10 mouse cellular contexts compared by ENCODE assay signal in genomic region chr7:110120157-110120784, GRCm38 (mm10). TPM values are rescaled to one million over a fixed set of nuclear protein-coding genes. Genes with fewer than 3 reads are reported as not detected.
DNase-seq lines count a peak whose midpoint lies in the region; ATAC-seq and TF ChIP-seq lines count a peak whose summit lies in the region.
"Had no signal": no experiment of that assay in that cellular context is flagged by ENCODE, and none has a peak within 500 bp of the region (broad histone marks: within the 10 kb centered on the region; RNA-seq: fewer than 3 reads in every experiment).

No protein-coding gene starts in this region.

- 0 out of 2 replicates have a peak overlapping the region, but pooled peaks have one; percentile 13 for H3K9ac ChIP-seq in heart, adult 2 months (ENCODE audit: low read depth, low read length)
- no peak overlapping the region for H3K9ac ChIP-seq in intestine, postnatal 0 days (ENCODE audit: low read depth, low read length)
- 0 out of 2 replicates have a peak overlapping the region, but pooled peaks have one; percentile 25 for H3K9ac ChIP-seq in stomach, embryonic 16.5 days (ENCODE audit: low read length)

- DNase-seq in heart, adult 2 months, result no peak
- no peak for DNase-seq in heart, postnatal 14 days
- no peak for DNase-seq in left cerebral cortex, postnatal 14 days (ENCODE audit: low spot score in 2 of 2)
- no peak for DNase-seq in neural tube, embryonic 10.5 days (ENCODE audit: extremely low spot score, low spot score)
- DNase-seq: lung, postnatal 36 days had no signal

- intact Hi-C loops in heart, adult 2 months (cut with DNase I), result loop anchor here (2.0 to 5.0 kb wide), 2 partner anchors 45 to 147 kb away; no protein-coding TSS in a partner anchor
- intact Hi-C loops in heart, postnatal 14 days (cut with DNase I), result loop anchor here (5.0 kb wide), 2 partner anchors 37 to 58 kb away; partner anchors contain the start of gene Zfp143
- intact Hi-C loops in left cerebral cortex, postnatal 14 days (cut with DNase I), result no loop called here

- H3K4me2 ChIP-seq in intestine, postnatal 0 days (replicated peaks; ENCODE audit: low read depth), result peak overlapping the region; percentile 67; the same call in 1 of the 2 replicates
- H3K4me2 ChIP-seq in stomach, embryonic 16.5 days (ENCODE audit: low read depth, low read length), result peak overlapping the region; percentile 84

- no peaks in the 10 kb centered on the region for H3K79me2 ChIP-seq in heart, adult 2 months (replicated peaks; ENCODE audit: control insufficient read depth, insufficient read depth, low read length)

- H3K27ac ChIP-seq in heart, adult 2 months, result peak overlapping the region; percentile 71
- no peak overlapping the region for H3K27ac ChIP-seq in intestine, postnatal 0 days (ENCODE audit: low read depth, low read length)
- H3K27ac ChIP-seq in stomach, embryonic 16.5 days (ENCODE audit: low read length), result peak overlapping the region; percentile 67
- H3K27ac ChIP-seq: hindbrain, embryonic 12.5 days had no signal

- H3K9me3 ChIP-seq in megakaryocyte, embryonic 14.5 days, result no peaks in the 10 kb centered on the region
- no peaks in the 10 kb centered on the region for H3K9me3 ChIP-seq in intestine, postnatal 0 days (ENCODE audit: control insufficient read depth)
- no peaks in the 10 kb centered on the region for H3K9me3 ChIP-seq in stomach, embryonic 16.5 days (replicated peaks; ENCODE audit: control insufficient read depth, low read length)
- H3K9me3 ChIP-seq: hindbrain, embryonic 12.5 days had no signal

- no peak for TF ChIP-seq EP300 in heart, adult 2 months (IDR thresholded peaks at IDR 0.05; ENCODE audit: insufficient read depth, low read depth, low read length)

- peaks cover 12% of the 10 kb centered on the region for H3K36me3 ChIP-seq in heart, adult 2 months (ENCODE audit: control insufficient read depth, insufficient read depth, low read length)
- H3K36me3 ChIP-seq in megakaryocyte, embryonic 14.5 days (replicated peaks; ENCODE audit: low read length), result no peaks in the 10 kb centered on the region
- H3K36me3 ChIP-seq in intestine, postnatal 0 days (ENCODE audit: control insufficient read depth, insufficient read depth), result no peaks in the 10 kb centered on the region
- no peaks in the 10 kb centered on the region for H3K36me3 ChIP-seq in stomach, embryonic 16.5 days (ENCODE audit: control insufficient read depth, insufficient read depth, low read length)
- H3K36me3 ChIP-seq: hindbrain, embryonic 12.5 days had no signal

- 58% methylated on average over 2 of the region's 2 CpGs for WGBS in heart, adult 2 months
- WGBS in intestine, postnatal 0 days, result 70% methylated on average over 2 of the region's 2 CpGs
- WGBS in stomach, embryonic 16.5 days, result 73% methylated on average over 2 of the region's 2 CpGs

- ATAC-seq in megakaryocyte, adult 5-6 weeks (ENCODE audit: poor library complexity, severe bottlenecking), result no peak
- no peak for ATAC-seq in intestine, postnatal 0 days
- no peak for ATAC-seq in stomach, embryonic 16.5 days (ENCODE audit: insufficient read depth, low FRiP score)

- no peaks in the 10 kb centered on the region for H3K27me3 ChIP-seq in heart, adult 2 months (ENCODE audit: control insufficient read depth, insufficient read depth, low read length)
- H3K27me3 ChIP-seq in megakaryocyte, embryonic 14.5 days (replicated peaks), result no peaks in the 10 kb centered on the region
- H3K27me3 ChIP-seq in intestine, postnatal 0 days (replicated peaks; ENCODE audit: control insufficient read depth, insufficient read depth, low read length), result no peaks in the 10 kb centered on the region
- H3K27me3 ChIP-seq in stomach, embryonic 16.5 days (ENCODE audit: control insufficient read depth, insufficient read depth, low read length), result no peaks in the 10 kb centered on the region
- H3K27me3 ChIP-seq: hindbrain, embryonic 12.5 days had no signal

- peak overlapping the region; percentile 50; the same call in 1 of the 2 replicates for H3K4me3 ChIP-seq in heart, adult 2 months
- H3K4me3 ChIP-seq in megakaryocyte, embryonic 14.5 days (replicated peaks), result peak overlapping the region; percentile 100
- no peak overlapping the region for H3K4me3 ChIP-seq in intestine, postnatal 0 days (ENCODE audit: low read depth, low read length)
- H3K4me3 ChIP-seq in stomach, embryonic 16.5 days (replicated peaks; ENCODE audit: low read length), result peak overlapping the region; percentile 82

- no peak for TF ChIP-seq CTCF in heart, adult 2 months (IDR thresholded peaks at IDR 0.05)
- no peak for TF ChIP-seq CTCF in intestine, postnatal 0 days (IDR thresholded peaks at IDR 0.05; ENCODE audit: low read depth)

- H3K4me1 ChIP-seq in heart, adult 2 months (ENCODE audit: control insufficient read depth, insufficient read depth, low read length), result peaks cover 19% of the 10 kb centered on the region
- H3K4me1 ChIP-seq in megakaryocyte, embryonic 14.5 days, result peaks cover 35% of the 10 kb centered on the region
- H3K4me1 ChIP-seq in intestine, postnatal 0 days (replicated peaks; ENCODE audit: control insufficient read depth, insufficient read depth, low read length), result 0 out of 2 replicates have a peak, but pooled peaks cover 5% of the 10 kb centered on the region
- H3K4me1 ChIP-seq in stomach, embryonic 16.5 days (ENCODE audit: control insufficient read depth, insufficient read depth, low read length), result peaks cover 17% of the 10 kb centered on the region; the same call in 1 of the 2 replicates

- TF ChIP-seq POLR2A in heart, adult 2 months (IDR thresholded peaks at IDR 0.05; ENCODE audit: insufficient read depth, low read depth, low read length), result no peak

RNA-seq across cellular contexts. Expression of gene Wee1, which starts 1.6 kb away (rescaled TPM):
- total RNA-seq in heart, adult 2 months (2021), result 1 to 10 TPM; 8.3 to 8.6 TPM
- 2.7 and 4.5 TPM in 2 replicates for polyA plus RNA-seq in heart, adult 2 months (2012; rRNA removed)
- 10 to 100 TPM; 15.5 to 17.9 TPM for total RNA-seq in heart, postnatal 14 days (2021)
- polyA plus RNA-seq in megakaryocyte, embryonic 14.5 days (2012; ENCODE audit: insufficient read depth, low replicate concordance), result 4.0 and 4.1 TPM in 2 replicates
- total RNA-seq in megakaryocyte, adult 5-6 weeks (2015), result 34.9 and 35.7 TPM in 2 replicates
- 17.7 and 21.5 TPM in 2 replicates for total RNA-seq in megakaryocyte, adult 5-6 weeks (2017)
- 9.9 TPM in 2 replicates for polyA plus RNA-seq in intestine, postnatal 0 days (2015; fragmentation: Nextera tagmentation; extraction: Ambion mirVana)
- polyA plus RNA-seq in stomach, embryonic 16.5 days (2015; fragmentation: Nextera tagmentation; extraction: Ambion mirVana), result 17.9 and 18.9 TPM in 2 replicates
- total RNA-seq in left cerebral cortex, postnatal 14 days (2021), result 10 to 100 TPM; 15.8 to 19.5 TPM

RNA-seq across cellular contexts. Expression of gene Zfp143, which starts 59.3 kb away (rescaled TPM):
- 10 to 100 TPM in 1 of 2 experiments, 1 to 10 TPM in 1; 8.6 to 10.5 TPM for total RNA-seq in heart, adult 2 months (2021)
- polyA plus RNA-seq in heart, adult 2 months (2012; rRNA removed), result 8.4 and 10.5 TPM in 2 replicates
- total RNA-seq in heart, postnatal 14 days (2021), result 10 to 100 TPM in 1 of 2 experiments, 1 to 10 TPM in 1; 9.7 to 10.9 TPM
- 0.18 and 0.78 TPM in 2 replicates for polyA plus RNA-seq in megakaryocyte, embryonic 14.5 days (2012; ENCODE audit: insufficient read depth, low replicate concordance)
- total RNA-seq in megakaryocyte, adult 5-6 weeks (2015), result 29.3 and 30.8 TPM in 2 replicates
- 39.9 and 44.9 TPM in 2 replicates for total RNA-seq in megakaryocyte, adult 5-6 weeks (2017)
- 6.6 and 7.0 TPM in 2 replicates for polyA plus RNA-seq in intestine, postnatal 0 days (2015; fragmentation: Nextera tagmentation; extraction: Ambion mirVana)
- 15.0 and 15.9 TPM in 2 replicates for polyA plus RNA-seq in stomach, embryonic 16.5 days (2015; fragmentation: Nextera tagmentation; extraction: Ambion mirVana)
- 1 to 10 TPM; 9.5 to 10.0 TPM for total RNA-seq in left cerebral cortex, postnatal 14 days (2021)
